Mouse (Mus musculus) C3H10T1/2 (cell line): Measurements from ENCODE around the gene Ankrd63. TPM values are rescaled to one million over a fixed set of nuclear protein-coding genes. Genes with fewer than 3 reads are reported as not detected.

Source experiments
- polyA plus RNA-seq, 2 experiments: library from polyadenylated mRNA; unstranded; fragments of >200 nt; fragmentation: generic; extraction: Trizol; gene quantifications; one replicate each; pipeline ENCODE4 v1.2.1; 2012; ENCODE audit warnings: missing spikeins in 2 of 2

The Ankrd63 gene
- under 1 TPM in 1 of 2 experiments, not detected in 1; 0.01 TPM for polyA plus RNA-seq

DNA sequence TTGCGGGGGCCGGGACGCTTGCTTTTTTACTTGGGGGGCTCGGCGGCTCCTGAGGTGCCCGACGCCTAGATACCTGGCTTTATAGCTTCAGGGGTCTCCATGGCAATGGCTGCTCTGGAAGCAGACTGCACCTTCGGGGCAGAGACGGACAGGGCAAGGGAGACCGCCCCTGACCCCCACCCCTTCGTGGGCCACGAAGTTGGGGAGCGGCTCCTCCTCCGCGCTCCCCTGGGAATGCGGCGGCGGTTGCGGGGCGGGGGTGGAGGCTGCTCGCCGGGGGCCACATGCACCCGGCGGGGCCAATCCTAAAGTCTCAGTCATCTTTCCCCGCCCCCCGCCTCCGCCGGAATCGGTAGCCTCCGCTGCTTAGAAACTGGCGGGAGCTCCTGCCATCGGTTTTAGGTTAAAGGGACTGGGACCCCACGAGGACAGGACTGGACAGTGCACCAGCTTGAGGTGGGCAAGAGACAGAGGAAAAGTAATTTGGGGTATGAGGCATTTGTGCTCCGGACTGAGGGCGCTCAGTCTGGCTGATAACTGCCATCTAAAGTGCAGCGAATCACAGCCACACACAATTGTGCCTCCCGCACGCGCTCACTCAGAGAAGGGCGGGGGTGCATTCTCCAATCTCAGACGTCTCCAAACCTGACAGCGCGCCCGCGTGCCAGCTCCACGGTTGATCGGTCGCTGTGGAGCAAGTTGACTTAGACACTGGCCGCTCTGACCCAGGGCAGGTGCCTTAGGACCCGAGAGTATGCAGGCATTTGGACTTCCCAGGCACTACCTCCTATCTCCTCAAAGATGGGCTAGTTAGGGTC is at the start of gene Ankrd63:
Gene Ankrd63 (minus strand): TSS at position 51 of the 818 bp plus-strand sequence.

DNA sequence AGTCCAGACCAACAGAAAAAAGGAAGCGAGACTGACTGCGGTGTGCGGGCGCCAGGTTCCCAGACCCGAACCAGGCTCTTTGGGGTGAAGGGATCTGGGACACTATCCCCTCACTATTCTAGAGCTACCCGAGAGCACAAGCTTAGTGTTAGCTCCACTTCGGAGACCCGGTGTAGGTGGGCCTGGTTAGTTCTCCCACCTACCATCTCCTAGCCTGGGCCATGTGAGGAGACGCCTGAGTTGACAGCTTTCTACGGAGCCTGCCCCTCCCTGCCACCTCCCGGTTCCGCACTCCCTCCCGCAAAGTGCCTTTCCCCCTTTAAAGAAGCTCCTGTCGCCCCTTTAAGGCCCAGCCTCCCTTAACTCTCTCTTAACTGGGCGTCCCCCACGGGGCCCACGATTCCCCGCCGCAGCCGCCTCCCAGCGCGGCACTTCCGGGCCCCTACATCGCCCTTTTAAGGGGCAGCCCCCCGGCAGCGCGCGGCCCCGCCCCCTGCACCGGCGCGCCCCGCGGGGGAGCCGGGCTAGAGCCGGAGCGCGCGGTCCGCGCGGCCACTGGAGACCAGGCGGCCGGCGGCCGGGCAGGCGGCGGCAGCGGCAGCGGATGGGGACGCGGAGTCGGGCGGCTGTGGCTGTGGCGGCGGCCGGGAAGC is 41.6 kb upstream of the Ankrd63 start, which contains the start of gene Inafm2:
Gene Inafm2 (plus strand): TSS at position 527 of the 653 bp plus-strand sequence.

DNA sequence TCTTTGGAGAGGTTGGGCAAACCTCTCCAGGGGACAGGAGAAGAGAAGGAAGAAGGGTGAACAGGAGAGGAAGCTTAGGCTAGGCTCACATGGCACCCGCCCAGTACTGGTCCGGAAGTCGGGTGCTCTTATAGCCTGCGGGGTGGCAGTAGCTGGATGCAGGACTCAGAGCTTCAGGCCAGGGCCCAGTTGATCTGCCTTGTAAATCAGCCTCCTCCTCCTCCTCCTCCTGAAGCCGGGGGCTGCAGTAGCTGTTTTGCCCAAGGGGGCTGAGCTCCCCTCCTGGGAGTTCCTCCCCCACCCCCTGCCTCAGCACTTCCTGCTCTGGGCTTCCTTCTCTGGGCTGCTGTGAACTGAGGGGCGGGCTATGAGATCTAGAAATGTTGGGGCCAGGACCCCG is 24.6 kb upstream of the Ankrd63 start, which contains the start of gene Plcb2:
Gene Plcb2 (minus strand): TSS at position 102 of the 400 bp plus-strand sequence.

DNA sequence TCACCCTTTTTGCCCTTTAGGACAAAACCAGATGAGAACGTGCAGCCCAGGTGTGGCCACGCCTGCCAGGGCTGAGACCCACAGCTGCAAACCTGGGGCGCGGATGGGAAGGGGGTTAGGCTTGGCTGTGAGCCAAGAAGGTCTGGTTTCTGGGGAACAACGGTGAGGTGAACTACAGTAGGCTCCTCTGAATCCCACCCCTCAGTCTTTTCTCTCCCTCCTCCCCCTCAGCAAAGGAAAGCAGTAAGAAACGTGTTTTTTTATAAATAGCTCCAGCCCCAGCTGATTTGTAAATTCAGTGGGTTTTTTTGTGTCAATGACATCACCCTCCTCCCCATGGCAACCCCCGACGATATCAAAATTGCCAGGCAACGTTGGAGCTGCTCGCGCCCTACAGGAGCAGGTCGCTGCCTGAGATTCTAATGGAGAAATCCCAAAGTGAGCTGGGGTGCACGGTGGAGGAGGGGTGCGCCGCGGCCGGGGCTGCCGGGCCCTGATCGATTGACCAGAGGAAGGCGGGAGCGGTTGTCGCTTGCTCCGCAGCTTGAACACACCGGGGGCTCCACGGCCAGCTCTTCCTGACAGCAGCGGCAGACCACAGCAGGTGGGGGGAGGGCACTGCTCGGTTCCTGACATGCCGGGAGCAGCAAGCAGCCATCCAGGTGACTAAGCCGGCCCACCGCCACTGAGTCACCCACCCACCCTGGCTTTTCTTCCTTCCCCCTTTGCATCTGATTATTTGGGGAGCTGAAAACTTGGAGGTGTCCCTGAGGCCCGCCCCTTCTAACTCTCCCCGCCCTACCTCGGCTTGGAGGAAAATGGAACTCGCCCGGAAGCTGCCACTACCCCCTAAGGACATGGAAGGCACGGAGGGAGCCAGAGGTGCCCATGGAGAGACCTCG is 40.6 kb downstream of the Ankrd63 start, which contains the start of gene Pak6:
Gene Pak6 (plus strand): TSS at position 402 of the 902 bp plus-strand sequence.

Other genes with a start within 250 kb of the Ankrd63 start
- gene Srp14, start 224.3 kb downstream of the Ankrd63 start, polyA plus RNA-seq: 100 to 1,000 TPM in 1 of 2 experiments, 10 to 100 TPM in 1; 76.6 to 215 TPM
- gene Bmf, start 154.3 kb downstream of the Ankrd63 start, polyA plus RNA-seq: 10 to 100 TPM in 1 of 2 experiments, under 1 TPM in 1; 0.16 to 12.2 TPM
- gene Bub1b, start 105.8 kb downstream of the Ankrd63 start, polyA plus RNA-seq: 10 to 100 TPM in 1 of 2 experiments, 1 to 10 TPM in 1; 8.9 to 54.1 TPM
- gene Pak6, start 40.7 kb downstream of the Ankrd63 start, polyA plus RNA-seq: under 1 TPM in 1 of 2 experiments, not detected in 1; 0.15 TPM
- gene Plcb2, start 24.5 kb upstream of the Ankrd63 start, polyA plus RNA-seq: under 1 TPM in 1 of 2 experiments, not detected in 1; 0.07 TPM
- 1 to 10 TPM; 1.8 to 4.4 TPM for gene Inafm2, start 41.8 kb upstream of the Ankrd63 start, polyA plus RNA-seq
- gene Ccdc9b, start 58.7 kb upstream of the Ankrd63 start, polyA plus RNA-seq: 1 to 10 TPM; 3.2 to 6.8 TPM
- gene Phgr1, start 68.8 kb upstream of the Ankrd63 start, polyA plus RNA-seq: not detected
- gene Disp2, start 75.8 kb upstream of the Ankrd63 start, polyA plus RNA-seq: under 1 TPM in 1 of 2 experiments, not detected in 1; 0.09 TPM
- 100 to 1,000 TPM in 1 of 2 experiments, 10 to 100 TPM in 1; 22.4 to 108 TPM for gene Knstrn, start 110.0 kb upstream of the Ankrd63 start, polyA plus RNA-seq
- gene Ivd, start 158.0 kb upstream of the Ankrd63 start, polyA plus RNA-seq: 10 to 100 TPM in 1 of 2 experiments, 1 to 10 TPM in 1; 4.3 to 18.5 TPM
- 10 to 100 TPM in 1 of 2 experiments, 1 to 10 TPM in 1; 2.6 to 10.1 TPM for gene Bahd1, start 196.4 kb upstream of the Ankrd63 start, polyA plus RNA-seq
- gene Chst14, start 222.5 kb upstream of the Ankrd63 start, polyA plus RNA-seq: 10 to 100 TPM; 10.5 to 39.8 TPM